Mouse (Mus musculus): ENCODE data around the gene Ksr1. TPM values are rescaled to one million over a fixed set of nuclear protein-coding genes. Genes with fewer than 3 reads are reported as not detected.

Gene Ksr1
- polyA plus RNA-seq, 1 experiment = 14.5 TPM

- H3K27me3 ChIP-seq (ENCODE audit: control insufficient read depth, insufficient read depth, low read length) = no peaks in the 10 kb centered on the region
- 89% methylated on average over 7 of the region's 7 CpGs for WGBS
These were observed 82.6 kb downstream of the Ksr1 start for GRCm38 (mm10) chr11:79063616-79064015.

GRCm38 (mm10) chr11:79062897-79063296 is 83.3 kb downstream of the Ksr1 start:
- no peak overlapping the region for H3K27ac ChIP-seq (ENCODE audit: insufficient read depth, low read length)
- peaks cover 5% of the 10 kb centered on the region; the same call in 1 of the 2 replicates for H3K4me1 ChIP-seq (ENCODE audit: control insufficient read depth, insufficient read depth, insufficient read length)
- no peaks in the 10 kb centered on the region for H3K36me3 ChIP-seq (ENCODE audit: control insufficient read depth, insufficient read depth, low read length)
- DNase-seq (ENCODE audit: low read depth in 1 of 2, low spot score in 2 of 2) = no peak
- 88% methylated on average over 5 of the region's 5 CpGs for WGBS
- H3K4me3 ChIP-seq (ENCODE audit: extremely low read depth, insufficient read depth, insufficient read length) = no peak overlapping the region
- TF ChIP-seq POLR2A (IDR thresholded peaks at IDR 0.05; ENCODE audit: low read depth, low read length) (no peak), CTCF (IDR thresholded peaks at IDR 0.05; ENCODE audit: extremely low read depth, insufficient read depth, insufficient read length, insufficient replicate concordance) (no peak)
- H3K27me3 ChIP-seq (ENCODE audit: control insufficient read depth, insufficient read depth, low read length) = no peaks in the 10 kb centered on the region

More at GRCm38 (mm10) chr11:79063616-79064015, 82.6 kb downstream of the Ksr1 start:
- H3K4me3 ChIP-seq (ENCODE audit: extremely low read depth, insufficient read depth, insufficient read length) = no peak overlapping the region
- TF ChIP-seq POLR2A (IDR thresholded peaks at IDR 0.05; ENCODE audit: low read depth, low read length) (no peak), CTCF (IDR thresholded peaks at IDR 0.05; ENCODE audit: extremely low read depth, insufficient read depth, insufficient read length, insufficient replicate concordance) (no peak)
- H3K36me3 ChIP-seq (ENCODE audit: control insufficient read depth, insufficient read depth, low read length) = no peaks in the 10 kb centered on the region
- DNase-seq (ENCODE audit: low read depth in 1 of 2, low spot score in 2 of 2) = no peak
- peaks cover 5% of the 10 kb centered on the region; the same call in 1 of the 2 replicates for H3K4me1 ChIP-seq (ENCODE audit: control insufficient read depth, insufficient read depth, insufficient read length)
- H3K27ac ChIP-seq (ENCODE audit: insufficient read depth, low read length) = no peak overlapping the region

- Histone ChIP-seq H3K4me3 (ENCODE audit: extremely low read depth, insufficient read depth, insufficient read length) (no peak overlapping the region), H3K4me1 (ENCODE audit: control insufficient read depth, insufficient read depth, insufficient read length) (peaks cover 7% of the 10 kb centered on the region; the same call in 1 of the 2 replicates), H3K27ac (ENCODE audit: insufficient read depth, low read length) (no peak overlapping the region), H3K36me3 (ENCODE audit: control insufficient read depth, insufficient read depth, low read length) (no peaks in the 10 kb centered on the region), H3K27me3 (ENCODE audit: control insufficient read depth, insufficient read depth, low read length) (no peaks in the 10 kb centered on the region)
- no peak for TF ChIP-seq CTCF (IDR thresholded peaks at IDR 0.05; ENCODE audit: extremely low read depth, insufficient read depth, insufficient read length, insufficient replicate concordance)
- no peak for TF ChIP-seq POLR2A (IDR thresholded peaks at IDR 0.05; ENCODE audit: low read depth, low read length)
- 87% methylated on average over 7 of the region's 7 CpGs for WGBS
- DNase-seq (ENCODE audit: low read depth in 1 of 2, low spot score in 2 of 2) = no peak
These were observed 84.4 kb downstream of the Ksr1 start for GRCm38 (mm10) chr11:79061839-79062238.

- Histone ChIP-seq H3K36me3 (ENCODE audit: control insufficient read depth, insufficient read depth, low read length) (no peaks in the 10 kb centered on the region), H3K27me3 (ENCODE audit: control insufficient read depth, insufficient read depth, low read length) (no peaks in the 10 kb centered on the region), H3K4me3 (ENCODE audit: extremely low read depth, insufficient read depth, insufficient read length) (no peak overlapping the region), H3K4me1 (ENCODE audit: control insufficient read depth, insufficient read depth, insufficient read length) (peaks cover 11% of the 10 kb centered on the region; the same call in 1 of the 2 replicates), H3K27ac (ENCODE audit: insufficient read depth, low read length) (no peak overlapping the region)
- TF ChIP-seq CTCF (IDR thresholded peaks at IDR 0.05; ENCODE audit: extremely low read depth, insufficient read depth, insufficient read length, insufficient replicate concordance) (no peak), POLR2A (IDR thresholded peaks at IDR 0.05; ENCODE audit: low read depth, low read length) (no peak)
- peak in 1 of 2 experiments; percentile 18 for DNase-seq (ENCODE audit: low read depth in 1 of 2, low spot score in 2 of 2)
- WGBS = 33% methylated on average over 5 of the region's 5 CpGs
These were observed 86.4 kb downstream of the Ksr1 start for GRCm38 (mm10) chr11:79059850-79060249.

- Histone ChIP-seq H3K4me1 (ENCODE audit: control insufficient read depth, insufficient read depth, insufficient read length) (peaks cover 11% of the 10 kb centered on the region; the same call in 1 of the 2 replicates), H3K27ac (ENCODE audit: insufficient read depth, low read length) (no peak overlapping the region)
These were observed 87.1 kb downstream of the Ksr1 start for GRCm38 (mm10) chr11:79059062-79059461.

GRCm38 (mm10) chr11:79058610-79059009 is 87.6 kb downstream of the Ksr1 start:
- peaks cover 11% of the 10 kb centered on the region; the same call in 1 of the 2 replicates for H3K4me1 ChIP-seq (ENCODE audit: control insufficient read depth, insufficient read depth, insufficient read length)
- H3K27me3 ChIP-seq (ENCODE audit: control insufficient read depth, insufficient read depth, low read length) = no peaks in the 10 kb centered on the region
- TF ChIP-seq CTCF (IDR thresholded peaks at IDR 0.05; ENCODE audit: extremely low read depth, insufficient read depth, insufficient read length, insufficient replicate concordance) (no peak), POLR2A (IDR thresholded peaks at IDR 0.05; ENCODE audit: low read depth, low read length) (no peak)
- no peaks in the 10 kb centered on the region for H3K36me3 ChIP-seq (ENCODE audit: control insufficient read depth, insufficient read depth, low read length)
- WGBS = 91% methylated on average over 6 of the region's 6 CpGs
- H3K27ac ChIP-seq (ENCODE audit: insufficient read depth, low read length) = no peak overlapping the region
- DNase-seq (ENCODE audit: low read depth in 1 of 2, low spot score in 2 of 2) = no peak
- no peak overlapping the region for H3K4me3 ChIP-seq (ENCODE audit: extremely low read depth, insufficient read depth, insufficient read length)

More at GRCm38 (mm10) chr11:79059062-79059461, 87.1 kb downstream of the Ksr1 start:
- no peaks in the 10 kb centered on the region for H3K36me3 ChIP-seq (ENCODE audit: control insufficient read depth, insufficient read depth, low read length)
- no peaks in the 10 kb centered on the region for H3K27me3 ChIP-seq (ENCODE audit: control insufficient read depth, insufficient read depth, low read length)
- no peak for DNase-seq (ENCODE audit: low read depth in 1 of 2, low spot score in 2 of 2)
- H3K4me3 ChIP-seq (ENCODE audit: extremely low read depth, insufficient read depth, insufficient read length) = no peak overlapping the region
- no peak for TF ChIP-seq CTCF (IDR thresholded peaks at IDR 0.05; ENCODE audit: extremely low read depth, insufficient read depth, insufficient read length, insufficient replicate concordance)
- TF ChIP-seq POLR2A (IDR thresholded peaks at IDR 0.05; ENCODE audit: low read depth, low read length) = no peak
- WGBS = 97% methylated on average over 4 of the region's 4 CpGs

GRCm38 (mm10) chr11:79057809-79058208 is 88.4 kb downstream of the Ksr1 start:
- Histone ChIP-seq H3K36me3 (ENCODE audit: control insufficient read depth, insufficient read depth, low read length) (no peaks in the 10 kb centered on the region), H3K27me3 (ENCODE audit: control insufficient read depth, insufficient read depth, low read length) (no peaks in the 10 kb centered on the region), H3K27ac (ENCODE audit: insufficient read depth, low read length) (no peak overlapping the region), H3K4me1 (ENCODE audit: control insufficient read depth, insufficient read depth, insufficient read length) (peaks cover 11% of the 10 kb centered on the region; the same call in 1 of the 2 replicates), H3K4me3 (ENCODE audit: extremely low read depth, insufficient read depth, insufficient read length) (no peak overlapping the region)
- whole genome bisulfite sequencing = 68% methylated on average over 4 of the region's 4 CpGs
- DNase-seq (ENCODE audit: low read depth in 1 of 2, low spot score in 2 of 2) = no peak
- TF ChIP-seq CTCF (IDR thresholded peaks at IDR 0.05; ENCODE audit: extremely low read depth, insufficient read depth, insufficient read length, insufficient replicate concordance) (no peak), POLR2A (IDR thresholded peaks at IDR 0.05; ENCODE audit: low read depth, low read length) (no peak)
